Mouse (Mus musculus) neural tube, embryonic 15.5 days (tissue): ENCODE data around the gene Hspe1. TPM values are rescaled to one million over a fixed set of nuclear protein-coding genes. Genes with fewer than 3 reads are reported as not detected.

Experiments used
- ATAC-seq: fragments of 200-750 bp; cut with Nextera tagmentation; 2 replicates; pipeline ENCODE4 v1.8.0; 2017; ENCODE audit warnings: mild to moderate bottlenecking, moderate TSS enrichment, moderate library complexity; ENCODE audit not compliant: low FRiP score
- H3K27ac ChIP-seq: fragments of 300-500 bp; sonication (generic); replicated peaks from 2 replicates; pipeline ENCODE4 v1.5.1; 2015; ENCODE audit warnings: mild to moderate bottlenecking, inconsistent platforms
- H3K27me3 ChIP-seq: fragments of 300-500 bp; sonication (generic); replicated peaks from 2 replicates; pipeline ENCODE4 v1.6.1; 2015; ENCODE audit warnings: inconsistent platforms
- H3K36me3 ChIP-seq: fragments of 300-500 bp; sonication (generic); 2 replicates; pipeline ENCODE4 v1.6.1; 2015; ENCODE audit warnings: inconsistent platforms
- H3K4me1 ChIP-seq: fragments of 300-500 bp; sonication (generic); 2 replicates; pipeline ENCODE4 v1.6.1; 2015; ENCODE audit warnings: inconsistent platforms
- H3K4me2 ChIP-seq: fragments of 300-500 bp; sonication (generic); 2 replicates; pipeline ENCODE4 v1.6.1; 2015; ENCODE audit warnings: inconsistent platforms, mild to moderate bottlenecking, moderate library complexity
- H3K4me3 ChIP-seq: fragments of 300-500 bp; sonication (generic); replicated peaks from 2 replicates; pipeline ENCODE4 v1.5.1; 2015; ENCODE audit warnings: mild to moderate bottlenecking, inconsistent platforms
- H3K9ac ChIP-seq: fragments of 300-500 bp; sonication (generic); replicated peaks from 2 replicates; pipeline ENCODE4 v1.6.1; 2015; ENCODE audit warnings: mild to moderate bottlenecking, inconsistent platforms
- H3K9me3 ChIP-seq: fragments of 300-500 bp; sonication (generic); replicated peaks from 2 replicates; pipeline ENCODE4 v1.6.1; 2016; ENCODE audit warnings: inconsistent platforms
- WGBS: fragments of 180-500 bp; shearing (Covaris S2); methylation state at CpG from one replicate; pipeline ENCODE4 v1.1.7; 2015; ENCODE audit warnings: mixed read lengths; 5-methylcytosine and 5-hydroxymethylcytosine counted together
- polyA plus RNA-seq: library from polyadenylated mRNA; unstranded; fragments of >200 nt; fragmentation: Nextera tagmentation; extraction: Ambion mirVana; gene quantifications from 2 replicates; pipeline ENCODE4 v1.2.1, GENCODE M21; 2015

Hspe1 gene
- polyA plus RNA-seq, 1 experiment from 2014 or later: 253 TPM

DNA sequence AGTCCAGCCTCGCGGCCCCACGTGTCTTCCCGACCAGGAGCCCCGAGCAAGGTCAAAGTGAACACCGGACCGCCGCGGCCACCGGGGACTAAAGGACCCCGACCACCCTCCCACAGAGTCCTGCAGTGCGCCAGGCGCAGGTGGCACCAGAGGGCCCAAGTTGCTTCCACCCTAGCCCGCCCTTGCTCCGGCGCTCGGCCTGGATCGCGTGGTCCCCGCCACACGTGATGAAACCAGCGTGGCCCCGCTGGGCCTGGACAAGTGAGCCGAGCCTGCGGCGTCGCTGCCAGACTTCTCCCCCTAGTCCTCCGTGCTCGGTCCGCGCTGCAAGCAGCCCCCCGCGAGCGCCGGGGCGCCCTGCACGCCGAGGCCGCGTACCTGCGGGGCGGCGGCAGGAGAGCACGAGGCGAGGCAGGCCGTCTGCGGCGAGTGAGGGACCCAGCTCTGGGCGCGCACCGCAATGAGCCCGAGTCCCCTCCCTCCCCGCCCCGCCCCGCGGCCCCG is 479 bp upstream of the Hspe1 start:
- Histone ChIP-seq H3K36me3 (peaks cover 36% of the 10 kb centered on the region), H3K4me1 (peaks cover 44% of the 10 kb centered on the region)

GRCm38 (mm10) chr1:55088611-55089497 is 922 bp downstream of the Hspe1 start:
- Histone ChIP-seq H3K9me3 (no peaks in the 10 kb centered on the region), H3K9ac (peak overlapping the region; percentile 87), H3K27ac (peak overlapping the region; percentile 89), H3K4me3 (peak overlapping the region; percentile 75), H3K4me1 (peaks cover 43% of the 10 kb centered on the region), H3K27me3 (no peaks in the 10 kb centered on the region), H3K4me2 (peak overlapping the region; percentile 77), H3K36me3 (peaks cover 24% of the 10 kb centered on the region)
- no peak for ATAC-seq
- whole genome bisulfite sequencing: 12% methylated on average over 16 of the region's 16 CpGs

More for the DNA sequence above, 479 bp upstream of the Hspe1 start:
- peak; percentile 60 for ATAC-seq
- Histone ChIP-seq H3K4me2 (peak overlapping the region; percentile 77), H3K27me3 (no peaks in the 10 kb centered on the region), H3K4me3 (peak overlapping the region; percentile 75), H3K9ac (peak overlapping the region; percentile 84), H3K9me3 (no peaks in the 10 kb centered on the region), H3K27ac (peak overlapping the region; percentile 89)
- under 1% methylated on average over 38 of the region's 57 CpGs for WGBS

DNA sequence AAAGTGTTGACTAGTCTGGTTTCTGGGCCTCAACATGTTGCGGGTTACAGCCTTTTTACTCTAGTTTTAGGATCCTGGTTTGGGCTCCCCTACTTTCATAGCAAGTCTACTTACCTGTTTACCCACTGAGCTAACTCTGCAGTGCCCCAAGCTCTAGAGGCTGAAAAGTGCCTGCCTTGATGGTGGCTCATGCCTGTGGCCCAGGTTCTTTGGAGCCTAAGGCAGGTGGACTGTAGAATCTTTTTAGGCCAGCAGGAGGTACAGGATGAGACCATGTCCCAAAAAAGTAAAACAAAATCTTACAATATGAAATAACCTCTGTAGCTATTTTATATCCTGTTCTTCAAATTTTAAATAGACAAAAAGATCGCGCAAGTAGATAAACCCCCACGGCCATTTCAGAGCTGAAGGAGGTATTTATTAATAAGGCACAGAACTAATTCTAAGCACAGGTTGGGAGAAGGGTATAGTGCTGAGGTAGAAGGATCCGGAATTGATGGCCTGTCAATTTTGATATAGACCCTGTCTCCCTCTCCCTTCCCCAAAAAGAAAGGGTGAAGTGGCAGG is 1.6 kb downstream of the Hspe1 start:
- peak overlapping the region; percentile 75 for H3K4me3 ChIP-seq
- no peaks in the 10 kb centered on the region for H3K9me3 ChIP-seq
- peak overlapping the region; percentile 77 for H3K4me2 ChIP-seq
- H3K36me3 ChIP-seq: peaks cover 19% of the 10 kb centered on the region
- no peak overlapping the region for H3K9ac ChIP-seq
- WGBS: 90% methylated on average over 5 of the region's 5 CpGs
- H3K4me1 ChIP-seq: peaks cover 37% of the 10 kb centered on the region
- H3K27ac ChIP-seq: no peak overlapping the region
- no peaks in the 10 kb centered on the region for H3K27me3 ChIP-seq
- ATAC-seq: no peak

- Histone ChIP-seq H3K4me1 (peaks cover 15% of the 10 kb centered on the region), H3K4me3 (no peak overlapping the region), H3K9ac (no peak overlapping the region), H3K9me3 (no peaks in the 10 kb centered on the region), H3K27me3 (no peaks in the 10 kb centered on the region), H3K36me3 (peaks cover 14% of the 10 kb centered on the region), H3K4me2 (no peak overlapping the region), H3K27ac (no peak overlapping the region)
- WGBS: 87% methylated on average over 2 of the region's 2 CpGs
- no peak for ATAC-seq
Observed at GRCm38 (mm10) chr1:55092056-55092455, 4.1 kb downstream of the Hspe1 start.

DNA sequence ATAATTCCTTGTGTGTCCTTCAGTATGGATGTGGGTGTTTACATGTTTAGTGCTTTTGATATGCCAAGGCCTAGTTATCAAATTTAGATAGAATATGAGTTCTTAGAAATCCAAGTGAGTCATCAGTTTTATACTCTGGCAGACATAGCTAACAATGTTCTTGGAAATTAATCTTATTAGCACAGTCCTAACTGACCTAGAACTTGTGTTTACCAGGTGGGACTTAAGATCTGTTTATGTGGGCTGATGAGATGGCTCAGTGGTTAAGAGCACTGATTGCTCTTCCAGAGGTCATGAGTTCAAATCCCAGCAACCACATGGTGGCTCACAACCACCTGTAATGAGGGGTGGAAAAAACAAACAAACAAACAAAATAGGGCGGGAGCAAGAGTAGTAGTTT is 4.5 kb downstream of the Hspe1 start:
- Histone ChIP-seq H3K4me2 (no peak overlapping the region), H3K4me1 (peaks cover 15% of the 10 kb centered on the region), H3K4me3 (no peak overlapping the region), H3K36me3 (peaks cover 14% of the 10 kb centered on the region), H3K9me3 (no peaks in the 10 kb centered on the region), H3K9ac (no peak overlapping the region), H3K27me3 (no peaks in the 10 kb centered on the region), H3K27ac (no peak overlapping the region)
- WGBS: 93% methylated on average over 1 of the region's 1 CpGs
- ATAC-seq: no peak

DNA sequence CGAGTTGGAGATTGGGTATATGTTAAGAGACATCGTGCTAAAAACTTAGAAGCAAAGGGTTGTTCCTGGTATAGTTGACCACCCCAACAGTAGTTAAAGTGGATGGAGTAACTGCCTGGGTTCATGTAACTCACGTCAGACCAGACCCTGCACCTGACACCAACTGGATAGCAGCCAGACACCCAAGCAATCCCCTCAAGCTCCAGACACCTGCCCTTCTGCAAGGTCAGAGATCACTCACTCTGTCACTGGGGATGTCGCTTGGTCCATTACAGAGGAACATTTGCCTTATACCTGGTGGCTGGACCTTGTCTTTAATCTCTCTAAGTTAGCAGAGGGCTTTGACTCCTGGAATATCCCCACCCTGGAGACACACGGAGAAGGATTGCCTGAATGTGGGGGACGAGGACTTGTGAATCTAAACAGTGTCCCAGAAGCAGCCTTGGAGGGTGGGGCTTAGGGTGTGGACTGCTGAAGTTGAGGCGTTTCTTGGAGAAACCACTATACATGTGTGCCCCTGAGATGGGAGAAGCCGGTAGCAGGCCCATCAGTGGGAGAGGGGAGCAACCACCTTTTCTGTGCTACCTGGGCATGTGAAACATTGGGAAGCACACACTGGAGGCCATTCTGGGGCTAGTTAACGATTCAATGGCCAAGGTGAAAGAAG is 19.1 kb downstream of the Hspe1 start:
- Histone ChIP-seq H3K4me1 (no peaks in the 10 kb centered on the region), H3K9me3 (no peaks in the 10 kb centered on the region), H3K36me3 (no peaks in the 10 kb centered on the region), H3K27me3 (no peaks in the 10 kb centered on the region), H3K4me3 (no peak overlapping the region), H3K4me2 (no peak overlapping the region), H3K27ac (no peak overlapping the region), H3K9ac (no peak overlapping the region)
- no peak for ATAC-seq
- WGBS: 91% methylated on average over 9 of the region's 9 CpGs

DNA sequence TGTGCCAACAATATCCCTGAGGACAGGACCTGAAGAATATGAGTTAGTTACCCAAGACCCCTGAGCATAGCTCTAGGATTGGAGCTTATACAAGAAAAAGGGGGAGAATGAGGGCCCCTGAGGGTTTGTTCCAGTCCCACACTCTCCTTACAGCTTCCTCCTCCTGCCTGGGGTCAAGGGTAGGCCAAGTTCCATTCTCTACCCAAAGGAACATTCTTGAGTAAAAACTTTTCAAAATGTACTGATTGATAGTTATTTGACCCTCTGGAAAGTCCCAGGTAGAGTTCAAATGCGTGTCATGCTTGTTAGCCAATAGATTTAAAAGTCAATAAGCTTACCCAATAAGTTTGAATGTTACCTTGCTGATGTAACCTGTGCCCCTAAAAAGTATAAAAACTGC is 19.7 kb downstream of the Hspe1 start:
- no peak overlapping the region for H3K9ac ChIP-seq
- no peak overlapping the region for H3K27ac ChIP-seq
- 82% methylated on average over 1 of the region's 1 CpGs for WGBS
- H3K9me3 ChIP-seq: no peaks in the 10 kb centered on the region
- H3K4me3 ChIP-seq: no peak overlapping the region
- no peaks in the 10 kb centered on the region for H3K36me3 ChIP-seq
- H3K27me3 ChIP-seq: no peaks in the 10 kb centered on the region
- H3K4me2 ChIP-seq: no peak overlapping the region
- no peak for ATAC-seq
- H3K4me1 ChIP-seq: no peaks in the 10 kb centered on the region

DNA sequence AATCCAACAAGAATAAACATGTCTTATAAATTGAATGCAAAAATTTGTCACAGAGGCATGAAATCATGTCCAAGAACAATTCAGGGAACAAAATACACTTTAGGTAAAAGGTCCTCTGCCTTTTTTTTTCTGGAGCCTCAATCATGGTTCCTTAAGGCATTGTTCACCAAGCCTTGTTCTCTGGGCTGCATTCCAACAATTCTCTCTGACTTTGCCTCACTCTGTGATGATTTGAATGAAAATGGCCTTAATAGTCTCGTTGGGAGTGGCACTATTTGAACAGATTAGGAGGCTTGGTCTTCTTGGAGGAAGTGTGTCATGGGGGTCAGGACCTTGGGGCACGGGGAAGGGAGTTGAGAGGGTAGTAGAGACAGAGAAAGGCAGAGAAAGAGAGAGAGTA is 20.5 kb downstream of the Hspe1 start:
- H3K27me3 ChIP-seq: no peaks in the 10 kb centered on the region
- no peak overlapping the region for H3K4me2 ChIP-seq
- H3K9ac ChIP-seq: no peak overlapping the region
- 32% methylated on average over 2 of the region's 2 CpGs for WGBS
- H3K4me3 ChIP-seq: no peak overlapping the region
- H3K27ac ChIP-seq: no peak overlapping the region
- no peaks in the 10 kb centered on the region for H3K36me3 ChIP-seq
- ATAC-seq: no peak
- no peaks in the 10 kb centered on the region for H3K4me1 ChIP-seq
- no peaks in the 10 kb centered on the region for H3K9me3 ChIP-seq

GRCm38 (mm10) chr1:55109066-55109766 is 21.3 kb downstream of the Hspe1 start:
- Histone ChIP-seq H3K4me1 (no peaks in the 10 kb centered on the region), H3K27ac (no peak overlapping the region), H3K27me3 (no peaks in the 10 kb centered on the region), H3K4me3 (no peak overlapping the region), H3K4me2 (no peak overlapping the region), H3K36me3 (no peaks in the 10 kb centered on the region), H3K9ac (no peak overlapping the region), H3K9me3 (no peaks in the 10 kb centered on the region)
- WGBS: 94% methylated on average over 4 of the region's 4 CpGs
- no peak for ATAC-seq

DNA sequence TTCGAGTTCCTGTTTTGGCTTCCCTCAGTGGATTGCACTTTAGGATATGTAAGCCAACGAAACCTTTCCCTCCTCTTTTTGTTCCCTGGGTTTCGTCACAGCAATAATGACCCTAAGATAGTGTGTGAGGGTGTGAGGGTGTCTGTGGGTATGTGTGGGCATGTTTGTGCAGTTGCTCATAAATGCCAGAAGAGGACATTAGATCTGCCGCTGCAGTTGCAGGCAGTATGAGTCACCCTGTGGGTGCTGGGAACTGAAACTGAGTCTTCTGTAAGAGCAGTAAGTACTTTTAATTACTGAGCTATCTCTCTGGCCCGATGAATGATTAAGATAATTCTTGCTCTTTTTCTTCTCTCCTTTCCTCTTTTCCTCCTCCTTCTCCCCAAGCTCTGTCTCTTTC is 35.1 kb downstream of the Hspe1 start:
- Histone ChIP-seq H3K4me2 (no peak overlapping the region), H3K27ac (no peak overlapping the region), H3K4me3 (no peak overlapping the region), H3K4me1 (no peaks in the 10 kb centered on the region), H3K27me3 (no peaks in the 10 kb centered on the region), H3K36me3 (no peaks in the 10 kb centered on the region), H3K9me3 (no peaks in the 10 kb centered on the region), H3K9ac (no peak overlapping the region)
- 86% methylated on average over 5 of the region's 5 CpGs for whole genome bisulfite sequencing
- no peak for ATAC-seq

- no peak for ATAC-seq
- H3K4me1 ChIP-seq: no peaks in the 10 kb centered on the region
- H3K9ac ChIP-seq: no peak overlapping the region
- H3K4me2 ChIP-seq: no peak overlapping the region
- WGBS: 88% methylated on average over 2 of the region's 2 CpGs
- H3K9me3 ChIP-seq: no peaks in the 10 kb centered on the region
- no peak overlapping the region for H3K27ac ChIP-seq
- H3K4me3 ChIP-seq: no peak overlapping the region
- H3K36me3 ChIP-seq: no peaks in the 10 kb centered on the region
- H3K27me3 ChIP-seq: no peaks in the 10 kb centered on the region
Observed at GRCm38 (mm10) chr1:55123561-55123960, 35.6 kb downstream of the Hspe1 start.
